Mouse (Mus musculus) heart, adult 2 months (tissue): Measurements from ENCODE around the gene Galns.

Experiments
- CTCF ChIP-seq: fragments of 200-600 bp; IDR thresholded peaks from 2 replicates; pipeline ENCODE4 v1.8.1; 2022; ENCODE audit warnings: antibody characterized with exemption, mild to moderate bottlenecking, moderate library complexity
- EP300 ChIP-seq: fragments of 200-500 bp; IDR thresholded peaks from 2 replicates; pipeline ENCODE4 v1.6.1; 2011; ENCODE audit warnings: low read depth, low read length, control low read depth; ENCODE audit not compliant: insufficient read depth
- POLR2A ChIP-seq: fragments of 200-500 bp; IDR thresholded peaks from 2 replicates; pipeline ENCODE4 v1.6.1; 2011; ENCODE audit warnings: mild to moderate bottlenecking, low read depth, low read length, control low read depth; ENCODE audit not compliant: insufficient read depth

DNA sequence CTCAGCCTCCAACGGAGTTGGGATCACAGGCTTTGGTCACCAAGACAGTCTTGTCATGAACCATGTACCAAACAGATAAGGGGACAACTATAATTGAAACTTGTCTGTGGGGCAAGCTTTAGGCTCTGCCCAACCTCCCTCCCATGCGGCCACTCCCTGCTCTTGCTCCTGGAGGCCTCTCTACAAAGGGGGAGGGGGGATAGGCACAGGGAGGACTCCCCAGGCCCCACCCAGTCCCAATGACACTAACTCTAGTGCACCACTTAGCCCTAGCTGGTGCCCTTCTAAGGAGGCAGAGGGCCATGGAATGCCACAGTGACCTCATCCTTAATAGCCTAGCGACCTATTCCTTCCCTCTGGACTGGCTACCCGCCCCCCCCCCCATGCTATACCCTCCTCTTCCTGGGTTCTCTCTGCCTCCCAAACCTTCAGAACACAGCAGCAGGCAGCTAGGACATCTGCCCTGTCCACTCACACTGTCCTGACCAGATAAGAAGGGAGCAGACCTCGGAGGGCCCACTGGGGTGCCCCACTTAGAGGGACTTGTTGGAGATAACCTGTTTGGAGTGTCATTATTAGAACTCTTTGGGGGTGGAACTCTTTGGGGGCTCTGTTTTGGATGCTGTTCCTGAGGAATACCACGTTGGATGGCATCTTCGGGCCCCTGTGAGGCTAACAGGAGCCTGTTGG lies 65.1 kb downstream of the Galns start:
- no peak for TF ChIP-seq CTCF
- TF ChIP-seq POLR2A = no peak
- no peak for TF ChIP-seq EP300
